Mouse (Mus musculus): ENCODE measurements around the gene Lrrc10b. TPM values are rescaled to one million over a fixed set of nuclear protein-coding genes. Genes with fewer than 3 reads are reported as not detected.

Gene Lrrc10b
- polyA plus RNA-seq, 1 experiment from 2014 or later = not detected

DNA sequence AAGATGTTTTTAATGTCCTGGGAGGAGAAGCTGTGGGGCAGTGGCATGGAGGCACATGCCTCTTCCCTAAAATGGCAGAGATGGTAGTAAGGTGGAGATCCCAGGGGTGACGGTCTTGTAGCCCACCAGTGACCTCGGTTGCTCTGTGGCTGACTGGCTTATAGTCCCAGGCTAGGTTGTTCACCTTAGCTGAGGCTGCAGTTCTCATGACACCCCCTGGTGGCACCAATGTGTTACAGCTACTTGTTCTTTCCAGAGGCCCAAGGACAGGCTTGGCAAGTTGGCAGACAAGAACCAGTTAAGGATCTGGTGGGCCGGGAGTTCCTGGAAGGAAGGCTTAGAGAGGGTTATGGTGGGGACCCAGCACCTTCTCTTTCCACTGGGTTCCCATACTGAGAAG lies 21.4 kb downstream of the Lrrc10b start:
- no peak overlapping the region for H3K4me2 ChIP-seq
- no peak overlapping the region for H3K27ac ChIP-seq (ENCODE audit: low read depth, low read length)
- peaks cover 11% of the 10 kb centered on the region for H3K27me3 ChIP-seq (replicated peaks; ENCODE audit: control insufficient read depth, insufficient read depth, low read length)
- peak; percentile 54 for DNase-seq (ENCODE audit: low spot score)
- 43% methylated on average over 3 of the region's 3 CpGs for WGBS
- no peak overlapping the region; the same call in 1 of the 2 replicates for H3K9ac ChIP-seq (ENCODE audit: low read depth, low read length)
- peaks cover 6% of the 10 kb centered on the region; the same call in 1 of the 2 replicates for H3K4me1 ChIP-seq (replicated peaks; ENCODE audit: control insufficient read depth, insufficient read depth, low read length)
- H3K4me3 ChIP-seq (ENCODE audit: low read depth, low read length) = no peak overlapping the region
- H3K9me3 ChIP-seq (ENCODE audit: control insufficient read depth, low read length) = no peaks in the 10 kb centered on the region
- no peak for ATAC-seq (replicated peaks; ENCODE audit: low FRiP score)
- H3K36me3 ChIP-seq (ENCODE audit: control insufficient read depth, insufficient read depth, low read length) = no peaks in the 10 kb centered on the region

GRCm38 (mm10) chr19:10434927-10435326 lies 22.3 kb downstream of the Lrrc10b start:
- Histone ChIP-seq H3K36me3 (ENCODE audit: control insufficient read depth, insufficient read depth, low read length) (no peaks in the 10 kb centered on the region), H3K9me3 (ENCODE audit: control insufficient read depth, low read length) (no peaks in the 10 kb centered on the region), H3K4me3 (ENCODE audit: low read depth, low read length) (no peak overlapping the region), H3K4me1 (replicated peaks; ENCODE audit: control insufficient read depth, insufficient read depth, low read length) (peaks cover 6% of the 10 kb centered on the region; the same call in 1 of the 2 replicates), H3K4me2 (no peak overlapping the region), H3K9ac (ENCODE audit: low read depth, low read length) (no peak overlapping the region), H3K27ac (ENCODE audit: low read depth, low read length) (no peak overlapping the region), H3K27me3 (replicated peaks; ENCODE audit: control insufficient read depth, insufficient read depth, low read length) (peaks cover 11% of the 10 kb centered on the region; the same call in 1 of the 2 replicates)
- ATAC-seq (replicated peaks; ENCODE audit: low FRiP score) (no peak), DNase-seq (ENCODE audit: low spot score) (no peak)
- WGBS = 65% methylated on average over 6 of the region's 6 CpGs

DNA sequence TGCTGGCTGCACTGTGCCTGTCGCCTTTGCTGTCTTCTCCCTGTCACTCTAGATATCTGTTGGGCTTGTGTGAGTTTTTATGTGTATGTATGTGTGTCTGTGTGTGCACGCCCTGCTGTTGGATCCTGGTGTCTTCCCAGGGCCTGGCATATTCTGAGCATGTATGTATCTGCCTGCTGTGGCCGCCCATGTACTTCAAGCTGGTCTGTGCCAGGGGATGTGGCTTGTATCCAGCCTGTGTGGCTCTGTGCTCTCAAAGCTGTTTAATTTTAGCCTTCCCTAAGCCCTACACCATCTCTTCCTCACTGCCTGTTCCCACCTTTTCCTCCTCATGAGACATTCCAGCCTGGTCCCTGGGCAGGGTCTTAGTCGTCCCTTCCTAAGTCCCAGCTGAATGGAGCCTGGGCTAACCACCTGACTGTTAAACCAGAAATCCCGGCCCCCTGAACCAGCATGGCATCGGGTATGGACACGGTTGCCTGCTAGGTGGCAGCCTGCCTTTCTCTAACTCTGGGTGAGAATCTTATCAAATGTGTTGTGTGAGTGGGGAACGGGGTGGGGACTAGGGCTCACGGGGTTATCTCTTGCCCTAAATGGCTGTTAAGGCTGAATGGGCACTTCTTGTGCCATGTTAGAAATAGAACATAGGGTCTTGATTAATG lies 23.3 kb downstream of the Lrrc10b start:
- H3K9ac ChIP-seq (ENCODE audit: low read depth, low read length) = no peak overlapping the region
- no peaks in the 10 kb centered on the region for H3K36me3 ChIP-seq (ENCODE audit: control insufficient read depth, insufficient read depth, low read length)
- ATAC-seq (replicated peaks; ENCODE audit: low FRiP score) = no peak
- H3K27ac ChIP-seq (ENCODE audit: low read depth, low read length) = no peak overlapping the region
- H3K4me2 ChIP-seq = no peak overlapping the region
- H3K27me3 ChIP-seq (replicated peaks; ENCODE audit: control insufficient read depth, insufficient read depth, low read length) = peaks cover 11% of the 10 kb centered on the region; the same call in 1 of the 2 replicates
- WGBS = 55% methylated on average over 9 of the region's 9 CpGs
- H3K4me1 ChIP-seq (replicated peaks; ENCODE audit: control insufficient read depth, insufficient read depth, low read length) = peaks cover 6% of the 10 kb centered on the region; the same call in 1 of the 2 replicates
- DNase-seq (ENCODE audit: low spot score) = no peak
- no peak overlapping the region for H3K4me3 ChIP-seq (ENCODE audit: low read depth, low read length)
- H3K9me3 ChIP-seq (ENCODE audit: control insufficient read depth, low read length) = no peaks in the 10 kb centered on the region

DNA sequence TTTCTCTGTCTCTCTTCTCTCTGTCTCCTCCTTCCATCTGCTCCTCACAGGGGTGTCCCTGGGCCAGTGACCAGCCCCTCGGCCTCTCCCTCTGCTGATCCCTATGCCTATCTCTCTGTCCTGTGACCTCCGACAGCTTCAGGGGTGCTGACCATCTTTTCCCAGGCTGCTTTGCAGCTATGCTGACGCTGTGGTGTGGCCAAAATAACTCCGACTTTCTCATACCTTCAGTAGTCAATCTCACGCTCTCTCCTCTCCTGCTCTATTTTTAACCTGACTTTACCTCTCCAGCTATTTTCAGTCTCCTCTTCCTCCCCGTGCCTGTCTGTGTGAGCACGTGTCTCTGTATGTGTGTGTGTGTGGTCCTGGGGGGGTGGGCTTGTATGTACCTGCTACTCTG lies 24.0 kb downstream of the Lrrc10b start:
- H3K4me1 ChIP-seq (replicated peaks; ENCODE audit: control insufficient read depth, insufficient read depth, low read length) = peaks cover 6% of the 10 kb centered on the region; the same call in 1 of the 2 replicates
- H3K4me3 ChIP-seq (ENCODE audit: low read depth, low read length) = no peak overlapping the region
- WGBS = 64% methylated on average over 7 of the region's 7 CpGs
- no peaks in the 10 kb centered on the region for H3K36me3 ChIP-seq (ENCODE audit: control insufficient read depth, insufficient read depth, low read length)
- no peak overlapping the region for H3K27ac ChIP-seq (ENCODE audit: low read depth, low read length)
- no peak overlapping the region for H3K4me2 ChIP-seq
- ATAC-seq (replicated peaks; ENCODE audit: low FRiP score) (no peak), DNase-seq (ENCODE audit: low spot score) (no peak)
- H3K9me3 ChIP-seq (ENCODE audit: control insufficient read depth, low read length) = no peaks in the 10 kb centered on the region
- H3K27me3 ChIP-seq (replicated peaks; ENCODE audit: control insufficient read depth, insufficient read depth, low read length) = peaks cover 11% of the 10 kb centered on the region; the same call in 1 of the 2 replicates
- H3K9ac ChIP-seq (ENCODE audit: low read depth, low read length) = no peak overlapping the region

GRCm38 (mm10) chr19:10431841-10432240 lies 25.4 kb downstream of the Lrrc10b start:
- H3K4me2 ChIP-seq = no peak overlapping the region
- peaks cover 6% of the 10 kb centered on the region; the same call in 1 of the 2 replicates for H3K4me1 ChIP-seq (replicated peaks; ENCODE audit: control insufficient read depth, insufficient read depth, low read length)
- DNase-seq (ENCODE audit: low spot score) (no peak), ATAC-seq (replicated peaks; ENCODE audit: low FRiP score) (no peak)
- H3K27ac ChIP-seq (ENCODE audit: low read depth, low read length) = no peak overlapping the region
- no peaks in the 10 kb centered on the region for H3K9me3 ChIP-seq (ENCODE audit: control insufficient read depth, low read length)
- 42% methylated on average over 4 of the region's 4 CpGs for WGBS
- H3K9ac ChIP-seq (ENCODE audit: low read depth, low read length) = no peak overlapping the region
- H3K36me3 ChIP-seq (ENCODE audit: control insufficient read depth, insufficient read depth, low read length) = no peaks in the 10 kb centered on the region
- peaks cover 8% of the 10 kb centered on the region; the same call in 1 of the 2 replicates for H3K27me3 ChIP-seq (replicated peaks; ENCODE audit: control insufficient read depth, insufficient read depth, low read length)
- no peak overlapping the region for H3K4me3 ChIP-seq (ENCODE audit: low read depth, low read length)

DNA sequence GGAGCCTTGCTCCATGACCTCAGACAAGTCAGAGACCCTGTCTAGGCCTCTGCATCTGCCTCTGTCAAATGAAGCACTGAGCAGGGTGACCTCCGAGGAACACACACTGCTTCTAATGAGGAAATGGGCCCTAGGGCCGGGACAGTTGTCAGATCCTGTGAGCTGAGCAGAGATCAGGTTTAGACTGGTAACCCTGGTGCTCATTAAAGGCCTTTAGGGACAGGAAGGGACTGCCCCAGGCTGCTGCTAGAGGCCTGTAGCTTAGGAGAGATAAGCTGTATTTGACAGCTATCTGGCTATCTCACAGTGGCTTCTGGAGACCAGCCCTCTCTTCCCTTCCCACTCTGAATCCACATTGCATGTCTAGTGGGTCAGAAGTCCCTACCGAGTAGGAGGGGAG lies 25.9 kb downstream of the Lrrc10b start:
- Histone ChIP-seq H3K9ac (ENCODE audit: low read depth, low read length) (no peak overlapping the region), H3K36me3 (ENCODE audit: control insufficient read depth, insufficient read depth, low read length) (no peaks in the 10 kb centered on the region), H3K4me2 (no peak overlapping the region), H3K27me3 (replicated peaks; ENCODE audit: control insufficient read depth, insufficient read depth, low read length) (peaks cover 10% of the 10 kb centered on the region), H3K4me1 (replicated peaks; ENCODE audit: control insufficient read depth, insufficient read depth, low read length) (peaks cover 6% of the 10 kb centered on the region; the same call in 1 of the 2 replicates), H3K9me3 (ENCODE audit: control insufficient read depth, low read length) (no peaks in the 10 kb centered on the region), H3K27ac (ENCODE audit: low read depth, low read length) (no peak overlapping the region), H3K4me3 (ENCODE audit: low read depth, low read length) (no peak overlapping the region)
- 7% methylated on average over 3 of the region's 3 CpGs for WGBS
- peak; percentile 81 for ATAC-seq (replicated peaks; ENCODE audit: low FRiP score)
- DNase-seq (ENCODE audit: low spot score) = no peak

DNA sequence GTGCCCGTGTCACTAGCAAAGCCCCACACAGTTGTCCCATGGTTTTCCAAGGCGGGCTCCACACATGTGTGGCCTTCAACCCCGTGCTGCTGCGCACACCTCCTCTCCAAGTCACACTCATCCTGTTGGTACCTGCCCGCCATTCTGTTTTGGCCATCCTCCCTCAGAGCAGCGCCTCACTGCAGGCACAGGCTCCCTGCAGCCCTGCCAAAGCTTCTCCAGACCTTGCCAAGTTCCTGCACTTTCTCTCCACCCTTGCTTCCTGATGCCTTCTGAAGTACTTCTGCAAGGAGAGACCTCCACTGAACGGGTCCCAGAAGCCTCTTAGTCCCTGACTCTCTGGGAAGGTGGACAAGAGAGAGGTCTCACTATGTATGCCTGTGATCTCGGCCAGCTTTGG lies 27.9 kb downstream of the Lrrc10b start:
- Histone ChIP-seq H3K4me3 (ENCODE audit: low read depth, low read length) (no peak overlapping the region), H3K4me1 (replicated peaks; ENCODE audit: control insufficient read depth, insufficient read depth, low read length) (peaks cover 6% of the 10 kb centered on the region; the same call in 1 of the 2 replicates), H3K27ac (ENCODE audit: low read depth, low read length) (no peak overlapping the region), H3K4me2 (no peak overlapping the region), H3K9ac (ENCODE audit: low read depth, low read length) (no peak overlapping the region), H3K27me3 (replicated peaks; ENCODE audit: control insufficient read depth, insufficient read depth, low read length) (peaks cover 20% of the 10 kb centered on the region), H3K36me3 (ENCODE audit: control insufficient read depth, insufficient read depth, low read length) (no peaks in the 10 kb centered on the region), H3K9me3 (ENCODE audit: control insufficient read depth, low read length) (no peaks in the 10 kb centered on the region)
- WGBS = 79% methylated on average over 8 of the region's 8 CpGs
- DNase-seq (ENCODE audit: low spot score) (no peak), ATAC-seq (replicated peaks; ENCODE audit: low FRiP score) (no peak)

- 71% methylated on average over 9 of the region's 9 CpGs for WGBS
- Histone ChIP-seq H3K27ac (ENCODE audit: low read depth, low read length) (no peak overlapping the region), H3K9me3 (ENCODE audit: control insufficient read depth, low read length) (no peaks in the 10 kb centered on the region), H3K4me1 (replicated peaks; ENCODE audit: control insufficient read depth, insufficient read depth, low read length) (peaks cover 11% of the 10 kb centered on the region; the same call in 1 of the 2 replicates), H3K4me2 (no peak overlapping the region), H3K4me3 (ENCODE audit: low read depth, low read length) (no peak overlapping the region), H3K27me3 (replicated peaks; ENCODE audit: control insufficient read depth, insufficient read depth, low read length) (peaks cover 27% of the 10 kb centered on the region), H3K9ac (ENCODE audit: low read depth, low read length) (no peak overlapping the region), H3K36me3 (ENCODE audit: control insufficient read depth, insufficient read depth, low read length) (no peaks in the 10 kb centered on the region)
- DNase-seq (ENCODE audit: low spot score) (no peak), ATAC-seq (replicated peaks; ENCODE audit: low FRiP score) (no peak)
Measured at GRCm38 (mm10) chr19:10427431-10427830, 29.8 kb downstream of the Lrrc10b start.

DNA sequence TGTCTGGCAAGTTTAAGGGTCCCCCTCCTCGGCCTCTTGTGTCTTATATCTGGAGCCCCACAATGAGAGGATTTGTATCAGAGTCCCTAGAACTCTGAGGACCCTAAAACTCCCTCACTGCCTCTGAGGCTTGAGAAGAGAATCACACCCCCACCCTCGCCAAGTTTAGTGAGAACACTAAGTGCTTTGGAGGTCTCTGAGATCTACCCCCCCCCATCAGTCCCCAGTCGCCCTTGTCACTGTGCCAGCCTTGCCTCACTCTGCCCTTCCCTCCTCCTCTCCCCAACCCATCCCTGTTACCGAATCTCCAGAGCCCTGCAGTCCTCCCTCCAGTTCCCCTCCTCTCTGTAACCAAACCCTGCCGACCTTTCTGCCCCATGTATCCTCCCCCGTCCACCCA lies 30.5 kb downstream of the Lrrc10b start:
- H3K9me3 ChIP-seq (ENCODE audit: control insufficient read depth, low read length) = no peaks in the 10 kb centered on the region
- DNase-seq (ENCODE audit: low spot score) (no peak), ATAC-seq (replicated peaks; ENCODE audit: low FRiP score) (no peak)
- H3K4me2 ChIP-seq = no peak overlapping the region
- WGBS = 52% methylated on average over 6 of the region's 6 CpGs
- peaks cover 11% of the 10 kb centered on the region; the same call in 1 of the 2 replicates for H3K4me1 ChIP-seq (replicated peaks; ENCODE audit: control insufficient read depth, insufficient read depth, low read length)
- no peaks in the 10 kb centered on the region for H3K36me3 ChIP-seq (ENCODE audit: control insufficient read depth, insufficient read depth, low read length)
- no peak overlapping the region for H3K27ac ChIP-seq (ENCODE audit: low read depth, low read length)
- H3K27me3 ChIP-seq (replicated peaks; ENCODE audit: control insufficient read depth, insufficient read depth, low read length) = peaks cover 33% of the 10 kb centered on the region
- H3K9ac ChIP-seq (ENCODE audit: low read depth, low read length) = no peak overlapping the region
- H3K4me3 ChIP-seq (ENCODE audit: low read depth, low read length) = no peak overlapping the region
